Mouse (Mus musculus) CH12.LX (cell line): Measurements from ENCODE around the gene Gas6. TPM values are rescaled to one million over a fixed set of nuclear protein-coding genes. Genes with fewer than 3 reads are reported as not detected.

Source experiments
- DNase-seq: peaks from one replicate; pipeline ENCODE4 v3.0.0-alpha.2; 2013; ENCODE audit errors: extremely low read depth
- H3K27ac ChIP-seq: 2 replicates; pipeline ENCODE4 v1.5.1; 2012; ENCODE audit warnings: low read depth, mild to moderate bottlenecking, control low read depth, moderate library complexity; ENCODE audit not compliant: insufficient read depth
- H3K27me3 ChIP-seq: replicated peaks from 2 replicates; pipeline ENCODE3; 2012; ENCODE audit warnings: inconsistent platforms
- H3K36me3 ChIP-seq, 2 experiments: replicated peaks in 1 of 2; 2 replicates each; pipeline versions ENCODE3 to v1.6.1; 2012; ENCODE audit warnings: inconsistent platforms in 1 of 2, low read length in 1 of 2, mild to moderate bottlenecking in 1 of 2, mixed read lengths in 1 of 2, moderate library complexity in 1 of 2; ENCODE audit not compliant: control insufficient read depth in 1 of 2, insufficient read depth in 1 of 2
- H3K4me1 ChIP-seq, 2 experiments: 2 replicates each; pipeline ENCODE4 v1.6.1; 2012; ENCODE audit warnings: inconsistent platforms in 1 of 2, moderate library complexity in 1 of 2; ENCODE audit not compliant: insufficient read depth in 2 of 2, control insufficient read depth in 1 of 2
- H3K4me2 ChIP-seq: 2 replicates; pipeline ENCODE4 v1.6.1; 2012; ENCODE audit warnings: low read depth, mild to moderate bottlenecking, control low read depth; ENCODE audit not compliant: poor library complexity, insufficient read depth, severe bottlenecking
- H3K4me3 ChIP-seq, 3 experiments: fragments of 150-350 bp in 1 of 3; sonication (generic) in 1 of 3; replicated peaks in 1 of 3; 2 replicates each; pipeline versions ENCODE3 to v1.5.1; 2011 to 2012; ENCODE audit warnings: low read depth in 2 of 3, low read length in 2 of 3, mild to moderate bottlenecking in 2 of 3, moderate library complexity in 2 of 3, control low read depth in 1 of 3, improper control_type of control experiment in 1 of 3, inconsistent platforms in 1 of 3, mixed read lengths in 1 of 3; ENCODE audit not compliant: poor library complexity in 1 of 3
- H3K79me2 ChIP-seq: replicated peaks from 2 replicates; pipeline ENCODE4 v1.6.1; 2012; ENCODE audit warnings: mild to moderate bottlenecking, moderate library complexity; ENCODE audit not compliant: control insufficient read depth, poor library complexity, insufficient read depth, severe bottlenecking; ENCODE audit errors: extremely low read depth
- H3K9ac ChIP-seq: 2 replicates; pipeline ENCODE4 v1.6.1; 2012; ENCODE audit warnings: low read depth, mild to moderate bottlenecking, control low read depth, moderate library complexity; ENCODE audit not compliant: insufficient read depth
- H3K9me3 ChIP-seq: replicated peaks from 2 replicates; pipeline ENCODE3; 2012; ENCODE audit warnings: low read length, inconsistent platforms, mixed read lengths
- BHLHE40 ChIP-seq: IDR thresholded peaks from 2 replicates; pipeline ENCODE4 v1.6.1; 2011; ENCODE audit warnings: mild to moderate bottlenecking, low read depth, low read length, improper control_type of control experiment
- CHD1 ChIP-seq: IDR thresholded peaks from 2 replicates; pipeline ENCODE4 v1.6.1; 2012; ENCODE audit warnings: low read depth, low read length, improper control_type of control experiment, inconsistent platforms
- CTCF ChIP-seq, 2 experiments: IDR thresholded peaks in 1 of 2; conservative IDR thresholded peaks in 1 of 2; 2 replicates each; pipeline ENCODE4 v1.5.1; 2011 to 2012; ENCODE audit warnings: low read depth in 2 of 2, low read length in 2 of 2, improper control_type of control experiment in 1 of 2, inconsistent platforms in 1 of 2, mild to moderate bottlenecking in 1 of 2, moderate library complexity in 1 of 2
- E2F4 ChIP-seq: IDR thresholded peaks from 2 replicates; pipeline ENCODE4 v1.6.1; 2011; ENCODE audit warnings: low read depth, low read length, improper control_type of control experiment; ENCODE audit not compliant: insufficient replicate concordance
- ELF1 ChIP-seq: IDR thresholded peaks from 2 replicates; pipeline ENCODE4 v1.6.1; 2014; ENCODE audit warnings: low read depth, mild to moderate bottlenecking, inconsistent platforms, low read length, improper control_type of control experiment
- EP300 ChIP-seq: IDR thresholded peaks from 2 replicates; pipeline ENCODE4 v1.6.1; 2011; ENCODE audit warnings: low read length, improper control_type of control experiment
- GABPA ChIP-seq: IDR thresholded peaks from 2 replicates; pipeline ENCODE4 v1.6.1; 2012; ENCODE audit warnings: low read depth, low read length, improper control_type of control experiment, inconsistent platforms; ENCODE audit not compliant: insufficient replicate concordance
- JUN ChIP-seq: IDR thresholded peaks from 2 replicates; pipeline ENCODE4 v1.6.1; 2011; ENCODE audit warnings: low read depth, mild to moderate bottlenecking, low read length, improper control_type of control experiment, moderate library complexity; ENCODE audit not compliant: insufficient read depth
- JUND ChIP-seq: conservative IDR thresholded peaks from 2 replicates; pipeline ENCODE4 v1.6.1; 2011; ENCODE audit warnings: low read depth, low read length, improper control_type of control experiment
- MAFK ChIP-seq: IDR thresholded peaks from 2 replicates; pipeline ENCODE4 v1.6.1; 2011; ENCODE audit warnings: low read length, improper control_type of control experiment; ENCODE audit not compliant: insufficient replicate concordance
- MAX ChIP-seq: IDR thresholded peaks from 2 replicates; pipeline ENCODE4 v1.6.1; 2011; ENCODE audit warnings: low read length, improper control_type of control experiment
- MEF2A ChIP-seq: IDR thresholded peaks from 2 replicates; pipeline ENCODE4 v1.6.1; 2014; ENCODE audit warnings: low read depth, mild to moderate bottlenecking, inconsistent platforms, low read length, improper control_type of control experiment, borderline replicate concordance
- MXI1 ChIP-seq: IDR thresholded peaks from 2 replicates; pipeline ENCODE4 v1.6.1; 2011; ENCODE audit warnings: mild to moderate bottlenecking, low read depth, low read length, improper control_type of control experiment
- NELFE ChIP-seq: IDR thresholded peaks from 2 replicates; pipeline ENCODE4 v1.6.1; 2011; ENCODE audit warnings: low read depth, low read length, improper control_type of control experiment
- NRF1 ChIP-seq: IDR thresholded peaks from 2 replicates; pipeline ENCODE4 v1.6.1; 2014; ENCODE audit warnings: low read depth, mild to moderate bottlenecking, inconsistent platforms, low read length, improper control_type of control experiment, moderate library complexity
- POLR2A ChIP-seq: IDR thresholded peaks from 2 replicates; pipeline ENCODE4 v1.6.1; 2011; ENCODE audit warnings: low read depth, mild to moderate bottlenecking, improper control_type of control experiment, low read length
- POLR2AphosphoS2 ChIP-seq: IDR thresholded peaks from 2 replicates; pipeline ENCODE4 v1.6.1; 2011; ENCODE audit warnings: low read depth, low read length, improper control_type of control experiment
- RAD21 ChIP-seq: IDR thresholded peaks from 2 replicates; pipeline ENCODE4 v1.6.1; 2011; ENCODE audit warnings: low read depth, mild to moderate bottlenecking, low read length, improper control_type of control experiment, moderate library complexity
- RCOR1 ChIP-seq: conservative IDR thresholded peaks from 2 replicates; pipeline ENCODE4 v1.6.1; 2012; ENCODE audit warnings: low read depth, mild to moderate bottlenecking, inconsistent platforms, low read length, improper control_type of control experiment
- SMC3 ChIP-seq: IDR thresholded peaks from 2 replicates; pipeline ENCODE4 v1.6.1; 2011; ENCODE audit warnings: low read depth, low read length, improper control_type of control experiment
- TCF12 ChIP-seq: IDR thresholded peaks from 2 replicates; pipeline ENCODE4 v1.6.1; 2014; ENCODE audit warnings: low read depth, mild to moderate bottlenecking, inconsistent platforms, low read length, improper control_type of control experiment
- UBTF ChIP-seq: IDR thresholded peaks from 2 replicates; pipeline ENCODE4 v1.6.1; 2012; ENCODE audit warnings: low read depth, mild to moderate bottlenecking, inconsistent platforms, low read length, improper control_type of control experiment, moderate library complexity
- ZMIZ1 ChIP-seq: IDR thresholded peaks from 2 replicates; pipeline ENCODE4 v1.6.1; 2012; ENCODE audit warnings: low read depth, mild to moderate bottlenecking, inconsistent platforms, low read length, improper control_type of control experiment
- dilution Hi-C: fragments of 300-500 bp; cut with MboI; formaldehyde crosslinking; loops from 2 replicates; pipeline ENCODE4 v1.14.3; 2020; ENCODE audit warnings: low sequenced_read_pairs; ENCODE audit not compliant: extremely low pct_unique_long_range_greater_than_20kb, extremely low pct_ligation_motif_present
- in situ Hi-C: fragments of 300-500 bp; cut with MboI; formaldehyde crosslinking; loops from 3 replicates; pipeline ENCODE4 v1.14.3; 2019; ENCODE audit warnings: low sequenced_read_pairs, low pct_ligation_motif_present, low pct_unique_long_range_greater_than_20kb, mixed read lengths
- polyA plus RNA-seq: library from polyadenylated mRNA; unstranded; fragments of >175 nt; gene quantifications from 2 replicates; pipeline ENCODE4 v1.2.1, GENCODE M21; 2012; ENCODE audit warnings: low read depth; ENCODE audit not compliant: insufficient read length
- total RNA-seq, 2 experiments: library from RNA; depleted of rRNA; stranded (reverse); fragments of 300-350 nt in 1 of 2; fragments of >200 nt in 1 of 2; gene quantifications; 2 replicates each; pipeline ENCODE4 v1.2.3; 2012 to 2014

Gene Gas6
- total and polyA plus RNA-seq, 3 experiments, result not detected

DNA sequence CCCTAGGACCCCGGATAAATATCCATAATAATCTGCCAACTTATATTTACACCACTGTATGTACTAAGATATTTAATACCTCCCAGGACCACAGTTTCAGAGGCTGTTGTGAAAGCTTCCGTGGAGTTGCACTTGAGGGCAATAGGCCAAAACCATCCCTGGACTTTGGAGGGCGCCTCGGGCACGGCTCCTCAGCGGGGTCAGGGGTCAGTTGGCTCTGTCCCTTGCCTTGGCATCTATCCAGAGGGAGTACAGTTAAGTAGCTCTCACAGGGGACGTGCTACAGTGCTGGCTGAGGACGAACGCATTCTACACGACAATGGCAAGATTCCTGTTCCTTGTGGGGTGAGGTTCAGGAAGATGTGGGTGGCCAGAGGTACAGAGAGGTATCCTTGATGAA lies 31.9 kb downstream of the Gas6 start:
- TF ChIP-seq E2F4, result no peak
- no peak for TF ChIP-seq NELFE
- no peak for TF ChIP-seq BHLHE40
- TF ChIP-seq MAFK, result no peak
- TF ChIP-seq UBTF, result no peak
- TF ChIP-seq TCF12, result no peak
- no peak for TF ChIP-seq CTCF (conservative IDR thresholded peaks at IDR 0.05 in 1 of 2, IDR thresholded peaks at IDR 0.05 in 1 of 2; ENCODE audit: low read depth in 2 of 2, low read length in 2 of 2)
- no peak for TF ChIP-seq ELF1
- TF ChIP-seq MAX, result no peak
- no peak for TF ChIP-seq MEF2A
- TF ChIP-seq JUND, result no peak
- TF ChIP-seq GABPA, result no peak
- no peak for TF ChIP-seq POLR2A
- no peak for TF ChIP-seq EP300
- no peak overlapping the region for H3K9ac ChIP-seq
- no peaks in the 10 kb centered on the region for H3K9me3 ChIP-seq
- no peaks in the 10 kb centered on the region for H3K36me3 ChIP-seq
- dilution Hi-C loops, result no loop called here
- no peak overlapping the region for H3K27ac ChIP-seq
- no peak overlapping the region for H3K4me3 ChIP-seq
- in situ Hi-C loops, result loop anchor here (10.0 kb wide), 1 partner anchor 282 kb away; no protein-coding TSS in a partner anchor
- H3K27me3 ChIP-seq, result peaks cover 68% of the 10 kb centered on the region
- H3K79me2 ChIP-seq, result no peaks in the 10 kb centered on the region
- H3K4me1 ChIP-seq, result peaks cover 3 to 24% of the 10 kb centered on the region in 2 experiments
- no peak overlapping the region for H3K4me2 ChIP-seq
- no peak for DNase-seq

DNA sequence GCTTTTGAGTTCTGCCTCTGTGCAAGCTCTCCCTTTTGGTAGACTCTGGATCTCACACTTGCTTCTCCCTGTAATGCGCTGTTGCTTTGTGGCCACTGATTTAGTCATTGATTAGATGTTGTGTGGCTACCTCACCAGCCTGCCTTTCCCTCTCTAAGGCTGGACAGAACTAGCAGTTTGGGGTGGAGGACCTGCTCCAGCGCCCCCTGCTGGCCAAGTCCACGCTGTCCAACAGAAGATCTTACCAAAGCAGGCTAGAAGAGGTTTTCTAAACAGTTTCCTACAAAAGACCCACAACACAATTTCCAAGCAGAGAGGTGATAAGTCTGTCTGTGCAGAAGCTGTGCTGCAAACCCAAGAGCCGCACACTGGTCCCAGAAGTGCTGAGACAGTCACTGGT lies 32.4 kb downstream of the Gas6 start:
- H3K9ac ChIP-seq, result no peak overlapping the region
- dilution Hi-C loops (no loop called here), in situ Hi-C loops (loop anchor here (10.0 kb wide), 1 partner anchor 283 kb away; no protein-coding TSS in a partner anchor)
- no peak overlapping the region for H3K4me2 ChIP-seq
- H3K9me3 ChIP-seq, result no peaks in the 10 kb centered on the region
- H3K4me1 ChIP-seq, result peaks cover 3 to 24% of the 10 kb centered on the region in 2 experiments
- H3K4me3 ChIP-seq, result no peak overlapping the region
- no peak overlapping the region for H3K27ac ChIP-seq
- no peaks in the 10 kb centered on the region for H3K79me2 ChIP-seq
- TF ChIP-seq SMC3 (peak; percentile 74), RCOR1 (no peak), MXI1 (no peak), JUN (no peak), ZMIZ1 (no peak), CHD1 (no peak), RAD21 (peak; percentile 37), CTCF (conservative IDR thresholded peaks at IDR 0.05 in 1 of 2, IDR thresholded peaks at IDR 0.05 in 1 of 2; ENCODE audit: low read depth in 2 of 2, low read length in 2 of 2) (peak; percentile 52 to 80), POLR2AphosphoS2 (no peak), NRF1 (no peak)
- peak; percentile 55 for DNase-seq
- no peaks in the 10 kb centered on the region for H3K36me3 ChIP-seq
- peaks cover 65% of the 10 kb centered on the region for H3K27me3 ChIP-seq
